Mouse (Mus musculus) embryonic facial prominence, embryonic 12.5 days (tissue): ENCODE measurements around the gene Sptan1. TPM values are rescaled to one million over a fixed set of nuclear protein-coding genes. Genes with fewer than 3 reads are reported as not detected.

Experiments used
- ATAC-seq: fragments of 200-750 bp; cut with Nextera tagmentation; 2 replicates; pipeline ENCODE4 v1.8.0; 2017; ENCODE audit not compliant: insufficient number of reproducible peaks, insufficient read depth, low FRiP score, low TSS enrichment
- H3K27ac ChIP-seq: fragments of 300-500 bp; sonication (generic); 2 replicates; pipeline ENCODE4 v1.5.1; 2016; ENCODE audit warnings: mild to moderate bottlenecking
- H3K27me3 ChIP-seq: fragments of 300-500 bp; sonication (generic); 2 replicates; pipeline ENCODE4 v1.6.1; 2016; ENCODE audit warnings: mild to moderate bottlenecking, moderate library complexity
- H3K36me3 ChIP-seq: fragments of 300-500 bp; sonication (generic); 2 replicates; pipeline ENCODE4 v1.6.1; 2016; ENCODE audit warnings: mild to moderate bottlenecking
- H3K4me1 ChIP-seq: fragments of 300-500 bp; sonication (generic); 2 replicates; pipeline ENCODE4 v1.6.1; 2016
- H3K4me2 ChIP-seq: fragments of 300-500 bp; sonication (generic); replicated peaks from 2 replicates; pipeline ENCODE4 v1.6.1; 2016; ENCODE audit warnings: mild to moderate bottlenecking, moderate library complexity
- H3K4me3 ChIP-seq: fragments of 300-500 bp; sonication (generic); 2 replicates; pipeline ENCODE4 v1.5.1; 2016; ENCODE audit warnings: mild to moderate bottlenecking
- H3K9ac ChIP-seq: fragments of 300-500 bp; sonication (generic); 2 replicates; pipeline ENCODE4 v1.6.1; 2016; ENCODE audit warnings: mild to moderate bottlenecking, moderate library complexity
- H3K9me3 ChIP-seq: fragments of 300-500 bp; sonication (generic); 2 replicates; pipeline ENCODE4 v1.6.1; 2016; ENCODE audit warnings: mild to moderate bottlenecking, moderate library complexity
- WGBS: fragments of 180-500 bp; shearing (Covaris S2); methylation state at CpG from one replicate; pipeline ENCODE4 v1.1.7; 2016; 5-methylcytosine and 5-hydroxymethylcytosine counted together
- microRNA-seq: library from miRNA; unstranded; fragments of <30 nt; microRNA quantifications from one replicate; pipeline ENCODE4, GENCODE M21; 2017
- polyA plus RNA-seq: library from polyadenylated mRNA; unstranded; fragments of >200 nt; fragmentation: Nextera tagmentation; extraction: Ambion mirVana; gene quantifications from 2 replicates; pipeline ENCODE4 v1.2.1, GENCODE M21; 2016

Gene Sptan1
- polyA plus RNA-seq, 1 experiment from 2014 or later: 101 TPM

- H3K27ac ChIP-seq: peak within 1 kb of the TSS; percentile 85
- peak; percentile 70 for ATAC-seq
- peaks cover 10% of the 10 kb centered on the region for H3K4me1 ChIP-seq
- H3K36me3 ChIP-seq: peaks cover 13% of the 10 kb centered on the region
- peak within 1 kb of the TSS; percentile 54 for H3K4me3 ChIP-seq
- no peaks in the 10 kb centered on the region for H3K27me3 ChIP-seq
- H3K9ac ChIP-seq: peak within 1 kb of the TSS; percentile 52
- peak within 1 kb of the TSS; percentile 94 for H3K4me2 ChIP-seq
- no peaks in the 10 kb centered on the region for H3K9me3 ChIP-seq
- under 1% methylated on average over 53 of the region's 53 CpGs for WGBS
These were observed 112.4 kb downstream of the Sptan1 start, which contains the start of gene Pkn3 for GRCm38 (mm10) chr2:30077502-30078348. Pkn3 (plus strand) TSS chr2:30077684.

- WGBS: 9% methylated on average over 10 of the region's 10 CpGs
- H3K9ac ChIP-seq: peak overlapping the region; percentile 20; the same call in 1 of the 2 replicates
- peak overlapping the region; percentile 85 for H3K27ac ChIP-seq
- H3K27me3 ChIP-seq: no peaks in the 10 kb centered on the region
- peak overlapping the region; percentile 94 for H3K4me2 ChIP-seq
- ATAC-seq: 0 out of 2 replicates have a peak, but pooled peaks have one; percentile 31
- H3K9me3 ChIP-seq: no peaks in the 10 kb centered on the region
- peaks cover 7% of the 10 kb centered on the region for H3K36me3 ChIP-seq
- peak overlapping the region; percentile 54 for H3K4me3 ChIP-seq
- peaks cover 10% of the 10 kb centered on the region for H3K4me1 ChIP-seq
These were observed 113.0 kb downstream of the Sptan1 start for GRCm38 (mm10) chr2:30078349-30078712.

GRCm38 (mm10) chr2:30078760-30079159 is 113.4 kb downstream of the Sptan1 start:
- ATAC-seq: no peak
- H3K27ac ChIP-seq: peak overlapping the region; percentile 85; the same call in 1 of the 2 replicates
- WGBS: 67% methylated on average over 4 of the region's 4 CpGs
- H3K4me2 ChIP-seq: peak overlapping the region; percentile 94
- peak overlapping the region; percentile 20; the same call in 1 of the 2 replicates for H3K9ac ChIP-seq
- H3K4me1 ChIP-seq: peaks cover 10% of the 10 kb centered on the region
- H3K36me3 ChIP-seq: peaks cover 3% of the 10 kb centered on the region
- H3K27me3 ChIP-seq: no peaks in the 10 kb centered on the region
- peak overlapping the region; percentile 54; the same call in 1 of the 2 replicates for H3K4me3 ChIP-seq
- H3K9me3 ChIP-seq: no peaks in the 10 kb centered on the region

- WGBS: 83% methylated on average over 15 of the region's 15 CpGs
- 0 out of 2 replicates have a peak overlapping the region, but pooled peaks have one; percentile 19 for H3K9ac ChIP-seq
- H3K27me3 ChIP-seq: no peaks in the 10 kb centered on the region
- no peak for ATAC-seq
- no peak overlapping the region for H3K4me2 ChIP-seq
- no peaks in the 10 kb centered on the region for H3K9me3 ChIP-seq
- peaks cover 14% of the 10 kb centered on the region for H3K4me1 ChIP-seq
- no peak overlapping the region for H3K4me3 ChIP-seq
- H3K27ac ChIP-seq: no peak overlapping the region
- no peaks in the 10 kb centered on the region for H3K36me3 ChIP-seq
These were observed 114.9 kb downstream of the Sptan1 start for GRCm38 (mm10) chr2:30080181-30080800.

Small RNAs within 50 kb of the gene (microRNA-seq; reads per million reads assigned to microRNA genes)
- gene Mir6997: 0.91 reads per million

Other genes starting within 250 kb of the Sptan1 start
- 0.20 TPM in 1 of 2 replicates, not detected in the other for gene Gm13420, start 213.9 kb upstream of the Sptan1 start, polyA plus RNA-seq
- not detected in 2 replicates for gene Gm13547, start 206.2 kb upstream of the Sptan1 start, polyA plus RNA-seq
- 31.8 and 36.7 TPM in 2 replicates for gene Coq4, start 178.1 kb upstream of the Sptan1 start, polyA plus RNA-seq
- 48.6 and 54.6 TPM in 2 replicates for gene Trub2, start 177.1 kb upstream of the Sptan1 start, polyA plus RNA-seq
- 18.2 and 21.7 TPM in 2 replicates for gene Slc27a4, start 162.9 kb upstream of the Sptan1 start, polyA plus RNA-seq
- gene Urm1, start 145.5 kb upstream of the Sptan1 start, polyA plus RNA-seq: 21.0 and 22.6 TPM in 2 replicates
- gene Cercam, start 96.4 kb upstream of the Sptan1 start, polyA plus RNA-seq: 16.4 and 17.5 TPM in 2 replicates
- gene Odf2, start 76.3 kb upstream of the Sptan1 start, polyA plus RNA-seq: 88.2 and 89.2 TPM in 2 replicates
- gene Gle1, start 30.1 kb upstream of the Sptan1 start, polyA plus RNA-seq: 69.3 and 72.3 TPM in 2 replicates
- 43.9 and 46.0 TPM in 2 replicates for gene Wdr34, start 83.3 kb downstream of the Sptan1 start, polyA plus RNA-seq
- 644 and 679 TPM in 2 replicates for gene Set, start 91.8 kb downstream of the Sptan1 start, polyA plus RNA-seq
- gene Pkn3, start 112.1 kb downstream of the Sptan1 start, polyA plus RNA-seq: 9.3 and 11.6 TPM in 2 replicates
- gene Zdhhc12, start 128.1 kb downstream of the Sptan1 start, polyA plus RNA-seq: 26.8 and 27.7 TPM in 2 replicates
- 11.6 and 12.2 TPM in 2 replicates for gene Zer1, start 159.0 kb downstream of the Sptan1 start, polyA plus RNA-seq
- gene Tbc1d13, start 168.2 kb downstream of the Sptan1 start, polyA plus RNA-seq: 10.7 and 11.0 TPM in 2 replicates
- gene Endog, start 205.9 kb downstream of the Sptan1 start, polyA plus RNA-seq: 18.5 TPM in 2 replicates
- gene Spout1, start 212.9 kb downstream of the Sptan1 start, polyA plus RNA-seq: 87.1 and 90.3 TPM in 2 replicates
- gene Kyat1, start 240.3 kb downstream of the Sptan1 start, polyA plus RNA-seq: 8.2 and 8.3 TPM in 2 replicates